Mouse (Mus musculus) heart, embryonic 14.5 days (tissue): Measurements from ENCODE around the gene Rasgrf2. TPM values are rescaled to one million over a fixed set of nuclear protein-coding genes. Genes with fewer than 3 reads are reported as not detected.

Source experiments
- ATAC-seq: fragments of 200-750 bp; cut with Nextera tagmentation; 2 replicates; pipeline ENCODE4 v1.8.0; 2017; ENCODE audit warnings: low read depth, moderate TSS enrichment; ENCODE audit not compliant: insufficient number of reproducible peaks, insufficient read depth, low FRiP score
- H3K27ac ChIP-seq, 2 experiments: fragments of 200-500 bp in 1 of 2; fragments of 300-500 bp in 1 of 2; sonication (generic) in 1 of 2; replicated peaks in 1 of 2; 2 replicates each; pipeline ENCODE4 v1.5.1; 2012 to 2014; ENCODE audit warnings: low read depth in 2 of 2, low read length in 2 of 2, control low read depth in 1 of 2, mild to moderate bottlenecking in 1 of 2, mixed read lengths in 1 of 2; ENCODE audit not compliant: control insufficient read depth in 1 of 2, insufficient read depth in 1 of 2
- H3K27me3 ChIP-seq: fragments of 300-500 bp; sonication (generic); 2 replicates; pipeline ENCODE4 v1.6.1; 2014; ENCODE audit warnings: mild to moderate bottlenecking, low read length, control low read depth; ENCODE audit not compliant: control insufficient read depth, insufficient read depth
- H3K36me3 ChIP-seq: fragments of 300-500 bp; sonication (generic); 2 replicates; pipeline ENCODE4 v1.6.1; 2014; ENCODE audit warnings: mild to moderate bottlenecking, control low read depth, low read length, mixed read lengths; ENCODE audit not compliant: control insufficient read depth, insufficient read depth
- H3K4me1 ChIP-seq, 2 experiments: fragments of 200-500 bp in 1 of 2; fragments of 300-500 bp in 1 of 2; sonication (generic) in 1 of 2; 2 replicates each; pipeline ENCODE4 v1.6.1; 2012 to 2014; ENCODE audit warnings: low read length in 2 of 2, control low read depth in 1 of 2, mixed read lengths in 1 of 2; ENCODE audit not compliant: control insufficient read depth in 2 of 2, insufficient read depth in 2 of 2
- H3K4me2 ChIP-seq: fragments of 300-500 bp; sonication (generic); 2 replicates; pipeline ENCODE4 v1.6.1; 2014; ENCODE audit warnings: mild to moderate bottlenecking, low read length
- H3K4me3 ChIP-seq, 2 experiments: fragments of 200-500 bp in 1 of 2; fragments of 300-500 bp in 1 of 2; sonication (generic) in 1 of 2; 2 replicates each; pipeline ENCODE4 v1.5.1; 2012 to 2014; ENCODE audit warnings: low read length in 2 of 2, mild to moderate bottlenecking in 2 of 2, control low read depth in 1 of 2, low read depth in 1 of 2, moderate library complexity in 1 of 2; ENCODE audit not compliant: control insufficient read depth in 1 of 2, insufficient read depth in 1 of 2
- H3K9ac ChIP-seq: fragments of 300-500 bp; sonication (generic); 2 replicates; pipeline ENCODE4 v1.6.1; 2014; ENCODE audit warnings: mild to moderate bottlenecking, low read length
- H3K9me3 ChIP-seq: fragments of 300-500 bp; sonication (generic); 2 replicates; pipeline ENCODE4 v1.6.1; 2016; ENCODE audit warnings: low read length, control low read depth; ENCODE audit not compliant: control insufficient read depth
- WGBS: fragments of 180-500 bp; shearing (Covaris S2); extraction: QIAGEN DNeasy Blood & Tissue Kit; methylation state at CpG from one replicate; pipeline ENCODE4 v1.1.7; 2014; 5-methylcytosine and 5-hydroxymethylcytosine counted together
- polyA plus RNA-seq: library from polyadenylated mRNA; unstranded; fragments of >200 nt; fragmentation: Nextera tagmentation; extraction: Ambion mirVana; gene quantifications from 2 replicates; pipeline ENCODE4 v1.2.1, GENCODE M21; 2014

Rasgrf2 gene
- polyA plus RNA-seq, 1 experiment from 2014 or later: 0.46 TPM

DNA sequence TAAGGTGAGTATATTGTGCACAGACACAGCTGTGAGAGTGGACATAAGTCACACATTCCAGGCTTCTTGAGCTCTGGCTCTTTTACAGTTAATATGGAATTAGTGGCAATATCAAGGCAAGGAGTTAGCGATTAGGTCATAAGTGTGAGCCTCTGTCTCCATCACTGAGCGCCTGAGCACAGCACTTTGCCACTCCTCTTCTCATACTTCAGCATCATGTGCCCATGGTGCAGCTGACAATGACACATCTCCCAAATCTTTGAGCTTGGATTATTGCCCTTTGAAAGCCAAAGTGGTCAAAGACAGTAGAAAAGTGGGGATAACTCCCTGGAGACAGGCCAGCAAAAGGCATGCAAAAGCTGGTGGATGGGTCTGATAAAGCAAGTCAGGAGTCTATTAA, 175.8 kb downstream of the Rasgrf2 start:
- WGBS: 74% methylated on average over 2 of the region's 2 CpGs
- H3K36me3 ChIP-seq: no peaks in the 10 kb centered on the region
- H3K9me3 ChIP-seq: no peaks in the 10 kb centered on the region
- H3K4me3 ChIP-seq: no peak overlapping the region
- H3K27ac ChIP-seq: no peak overlapping the region
- no peak overlapping the region for H3K9ac ChIP-seq
- H3K4me2 ChIP-seq: no peak overlapping the region
- no peaks in the 10 kb centered on the region for H3K27me3 ChIP-seq
- ATAC-seq: no peak
- H3K4me1 ChIP-seq: no peaks in the 10 kb centered on the region; a peak in 1 of 4 replicates

DNA sequence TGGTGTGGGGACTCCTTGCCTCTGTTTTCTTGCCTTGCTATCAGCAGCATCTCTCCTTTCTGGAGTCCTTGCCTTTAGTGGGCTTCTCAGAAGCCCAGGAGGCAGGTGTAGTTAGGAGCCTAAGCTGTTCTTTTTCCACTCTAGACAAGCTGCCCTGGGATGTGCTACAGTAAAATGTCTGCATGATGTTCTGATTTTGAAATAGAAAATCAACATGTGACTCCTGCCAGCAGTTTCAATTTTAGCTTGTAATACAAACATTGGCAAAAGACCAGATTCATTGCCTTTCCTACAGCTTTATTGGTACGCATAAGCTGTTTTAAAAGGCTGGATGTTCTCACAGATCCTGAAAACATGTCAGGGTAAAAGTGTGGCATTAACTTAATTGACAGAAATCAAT, 176.3 kb downstream of the Rasgrf2 start:
- no peak overlapping the region for H3K4me3 ChIP-seq
- no peaks in the 10 kb centered on the region for H3K36me3 ChIP-seq
- H3K27me3 ChIP-seq: no peaks in the 10 kb centered on the region
- 88% methylated on average over 1 of the region's 1 CpGs for WGBS
- H3K9ac ChIP-seq: no peak overlapping the region
- H3K27ac ChIP-seq: no peak overlapping the region
- H3K9me3 ChIP-seq: no peaks in the 10 kb centered on the region
- no peaks in the 10 kb centered on the region; a peak in 1 of 4 replicates for H3K4me1 ChIP-seq
- ATAC-seq: no peak
- no peak overlapping the region for H3K4me2 ChIP-seq

DNA sequence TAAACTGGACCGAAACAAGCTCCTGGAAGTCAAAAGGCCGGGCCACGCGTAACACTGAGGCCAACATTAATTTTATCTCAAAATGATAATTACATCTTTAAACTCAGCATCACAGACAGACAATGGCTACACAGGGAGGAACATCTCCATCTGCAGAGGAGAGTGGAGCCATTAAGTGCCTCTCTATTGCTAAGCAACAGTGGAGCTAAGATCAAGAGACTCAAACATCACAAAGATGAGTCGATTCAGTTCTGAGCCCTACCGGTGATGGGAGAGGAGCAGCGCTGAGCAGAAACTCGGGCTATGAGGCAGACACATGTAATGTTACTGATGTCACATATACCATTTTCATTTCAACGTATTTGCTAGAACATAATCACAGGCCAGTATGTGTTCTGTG, 191.3 kb downstream of the Rasgrf2 start:
- Histone ChIP-seq H3K4me2 (no peak overlapping the region), H3K36me3 (no peaks in the 10 kb centered on the region), H3K9me3 (no peaks in the 10 kb centered on the region), H3K9ac (no peak overlapping the region), H3K4me1 (no peaks in the 10 kb centered on the region), H3K4me3 (no peak overlapping the region), H3K27me3 (no peaks in the 10 kb centered on the region), H3K27ac (no peak overlapping the region)
- 90% methylated on average over 9 of the region's 9 CpGs for WGBS
- no peak for ATAC-seq

DNA sequence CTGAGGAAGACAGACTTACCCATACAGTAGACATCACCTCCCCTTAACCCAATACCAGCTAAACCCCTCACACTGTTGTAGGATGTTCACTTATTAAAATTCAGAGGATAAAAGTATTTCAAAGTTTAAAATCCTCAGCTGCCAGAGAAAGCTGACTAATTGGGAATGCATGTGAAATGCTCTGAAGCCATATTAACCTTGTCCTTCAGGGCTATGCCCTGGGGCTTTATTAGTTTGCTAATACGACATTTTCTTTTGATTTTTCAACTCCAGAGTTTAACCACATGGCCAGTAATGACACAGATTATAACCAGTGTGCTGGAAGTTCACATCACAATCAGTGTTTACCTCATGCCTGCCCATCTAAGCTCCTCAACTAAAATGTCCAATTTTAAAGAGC, 192.6 kb downstream of the Rasgrf2 start:
- H3K4me3 ChIP-seq: no peak overlapping the region
- ATAC-seq: no peak
- no peaks in the 10 kb centered on the region for H3K4me1 ChIP-seq
- 80% methylated on average over 1 of the region's 1 CpGs for WGBS
- H3K27ac ChIP-seq: no peak overlapping the region
- no peaks in the 10 kb centered on the region for H3K27me3 ChIP-seq
- H3K9me3 ChIP-seq: no peaks in the 10 kb centered on the region
- H3K36me3 ChIP-seq: no peaks in the 10 kb centered on the region
- no peak overlapping the region for H3K4me2 ChIP-seq
- no peak overlapping the region for H3K9ac ChIP-seq

DNA sequence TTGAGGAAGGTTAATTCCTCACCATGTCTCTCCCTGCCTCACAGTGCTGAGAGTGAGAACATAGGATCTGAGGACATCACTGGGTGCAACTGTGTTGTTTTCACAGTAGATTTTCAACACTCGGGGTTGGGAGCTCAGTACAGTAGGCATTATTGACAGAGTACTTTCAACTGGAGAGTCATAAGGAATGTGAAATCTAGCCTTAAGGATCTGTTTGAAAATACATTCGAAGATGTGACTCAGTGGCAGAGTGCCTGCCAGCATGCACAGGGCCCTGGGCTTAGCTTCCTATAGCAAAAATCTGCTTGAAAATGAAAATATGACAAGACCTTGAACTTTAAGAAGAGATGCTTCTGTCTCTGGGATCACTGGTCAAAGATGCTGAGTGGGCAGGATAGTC, 194.2 kb downstream of the Rasgrf2 start:
- 74% methylated on average over 2 of the region's 2 CpGs for WGBS

DNA sequence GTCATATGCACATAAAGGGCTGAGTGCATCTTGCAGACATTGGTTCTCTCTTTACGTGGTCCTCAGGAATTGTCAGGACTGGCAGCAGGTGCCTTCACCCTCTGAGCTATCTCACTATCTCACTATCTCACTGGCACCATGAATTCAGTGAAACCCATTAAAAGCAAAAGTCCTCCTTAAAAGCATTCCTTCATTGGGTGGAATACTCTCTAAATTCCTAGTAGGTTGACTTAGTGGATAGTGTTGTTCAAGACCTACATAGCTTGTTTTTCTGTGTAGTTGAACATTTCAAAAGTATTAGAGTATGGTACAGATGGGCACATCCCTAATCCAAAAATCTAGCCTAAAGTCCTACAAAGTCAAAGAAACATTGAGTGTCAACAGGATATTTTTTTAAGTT, 199.3 kb downstream of the Rasgrf2 start:
- H3K9me3 ChIP-seq: no peaks in the 10 kb centered on the region
- no peaks in the 10 kb centered on the region for H3K4me1 ChIP-seq
- H3K27ac ChIP-seq: no peak overlapping the region
- H3K36me3 ChIP-seq: no peaks in the 10 kb centered on the region
- no peak overlapping the region for H3K4me2 ChIP-seq
- no peak overlapping the region for H3K4me3 ChIP-seq
- H3K9ac ChIP-seq: no peak overlapping the region
- ATAC-seq: no peak
- 94% methylated on average over 1 of the region's 1 CpGs for WGBS
- H3K27me3 ChIP-seq: no peaks in the 10 kb centered on the region

More for the DNA sequence above, 194.2 kb downstream of the Rasgrf2 start:
- Histone ChIP-seq H3K4me3 (no peak overlapping the region), H3K4me1 (no peaks in the 10 kb centered on the region), H3K36me3 (no peaks in the 10 kb centered on the region), H3K27ac (no peak overlapping the region), H3K9me3 (no peaks in the 10 kb centered on the region), H3K9ac (no peak overlapping the region), H3K4me2 (no peak overlapping the region), H3K27me3 (no peaks in the 10 kb centered on the region)
- no peak for ATAC-seq

DNA sequence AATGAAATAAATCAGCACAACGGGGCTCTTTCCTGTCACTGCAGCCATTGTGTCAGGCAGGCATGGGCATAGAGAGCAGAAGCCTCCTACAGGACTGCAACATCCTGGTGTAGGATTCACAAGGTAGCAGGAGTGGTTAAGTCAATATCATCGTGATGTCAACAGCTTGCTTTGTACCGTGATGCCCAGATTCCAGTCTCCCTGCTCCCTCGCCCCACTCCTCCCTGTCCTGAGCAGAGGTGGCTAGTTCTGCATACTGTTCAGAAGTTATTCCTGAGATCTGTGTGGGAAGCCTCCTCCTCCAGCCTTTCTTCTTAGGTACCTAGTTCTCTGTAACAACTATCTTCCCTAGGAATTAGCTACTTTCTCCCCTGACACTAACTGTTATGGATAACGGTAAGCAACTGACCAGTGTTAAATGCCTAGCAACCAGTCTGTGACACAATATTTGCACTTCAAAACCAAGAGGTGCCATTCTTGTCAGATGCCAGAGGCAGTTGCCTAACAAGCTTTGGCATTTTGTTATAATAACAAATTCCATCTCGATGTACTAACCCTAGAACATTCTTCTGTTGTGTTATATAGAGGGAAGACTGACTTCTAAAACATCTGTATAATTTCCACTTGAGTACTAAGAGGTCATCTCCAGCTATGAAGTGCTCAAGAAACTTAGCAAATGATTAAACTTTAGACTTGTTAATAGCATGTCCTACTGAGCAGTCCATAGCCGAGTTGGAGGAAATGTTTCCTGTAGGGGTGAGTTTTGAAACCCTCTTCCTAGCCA, 201.3 kb downstream of the Rasgrf2 start:
- H3K9me3 ChIP-seq: no peaks in the 10 kb centered on the region
- H3K4me2 ChIP-seq: no peak overlapping the region
- H3K4me1 ChIP-seq: no peaks in the 10 kb centered on the region
- ATAC-seq: no peak
- no peaks in the 10 kb centered on the region for H3K36me3 ChIP-seq
- H3K4me3 ChIP-seq: no peak overlapping the region
- H3K27me3 ChIP-seq: no peaks in the 10 kb centered on the region
- H3K27ac ChIP-seq: no peak overlapping the region
- WGBS: 59% methylated on average over 7 of the region's 7 CpGs
- H3K9ac ChIP-seq: no peak overlapping the region
